Mouse (Mus musculus) lung, postnatal 0 days (tissue): ENCODE data around the gene Ackr4. TPM values are rescaled to one million over a fixed set of nuclear protein-coding genes. Genes with fewer than 3 reads are reported as not detected.

Experiments
- ATAC-seq: fragments of 200-750 bp; cut with Nextera tagmentation; 2 replicates; pipeline ENCODE4 v1.8.0; 2017; ENCODE audit warnings: moderate library complexity
- DNase-seq: peaks from one replicate; pipeline ENCODE4 v3.0.0-alpha.2; 2016; ENCODE audit warnings: low spot score
- H3K27ac ChIP-seq: fragments of 300-500 bp; sonication (generic); 2 replicates; pipeline ENCODE4 v1.5.1; 2014; ENCODE audit warnings: antibody characterized with exemption, mild to moderate bottlenecking, low read length, mixed read lengths
- H3K27me3 ChIP-seq: fragments of 300-500 bp; sonication (generic); replicated peaks from 2 replicates; pipeline ENCODE4 v1.6.1; 2014; ENCODE audit warnings: low read length, mixed read lengths; ENCODE audit not compliant: insufficient read depth
- H3K36me3 ChIP-seq: fragments of 300-500 bp; sonication (generic); 2 replicates; pipeline ENCODE4 v1.6.1; 2014; ENCODE audit warnings: low read length, mixed read lengths; ENCODE audit not compliant: insufficient read depth
- H3K4me1 ChIP-seq: fragments of 300-500 bp; sonication (generic); 2 replicates; pipeline ENCODE4 v1.6.1; 2014; ENCODE audit warnings: antibody characterized with exemption, low read depth, low read length, mixed read lengths; ENCODE audit not compliant: insufficient read depth
- H3K4me2 ChIP-seq: fragments of 300-500 bp; sonication (generic); replicated peaks from 2 replicates; pipeline ENCODE4 v1.6.1; 2014; ENCODE audit warnings: low read depth, mild to moderate bottlenecking, low read length, moderate library complexity, mixed read lengths
- H3K4me3 ChIP-seq: fragments of 300-500 bp; sonication (generic); 2 replicates; pipeline ENCODE4 v1.5.1; 2014; ENCODE audit warnings: low read depth, low read length
- H3K9ac ChIP-seq: fragments of 300-500 bp; sonication (generic); replicated peaks from 2 replicates; pipeline ENCODE4 v1.6.1; 2014; ENCODE audit warnings: low read depth, mild to moderate bottlenecking
- H3K9me3 ChIP-seq: fragments of 300-500 bp; sonication (generic); 2 replicates; pipeline ENCODE4 v1.6.1; 2016; ENCODE audit warnings: low read length, mixed read lengths
- CTCF ChIP-seq: IDR thresholded peaks from 2 replicates; pipeline ENCODE4 v1.5.1; 2016; ENCODE audit warnings: antibody characterized with exemption, mild to moderate bottlenecking
- EP300 ChIP-seq: IDR thresholded peaks from 2 replicates; pipeline ENCODE4 v1.6.1; 2016; ENCODE audit warnings: antibody characterized with exemption, mild to moderate bottlenecking, control low read depth
- WGBS: fragments of 180-500 bp; shearing (Covaris S2); extraction: QIAGEN DNeasy Blood & Tissue Kit; methylation state at CpG from one replicate; pipeline ENCODE4 v1.1.7; 2014; 5-methylcytosine and 5-hydroxymethylcytosine counted together
- polyA plus RNA-seq: library from polyadenylated mRNA; unstranded; fragments of >200 nt; fragmentation: Nextera tagmentation; extraction: Ambion mirVana; gene quantifications from 2 replicates; pipeline ENCODE4 v1.2.1, GENCODE M21; 2015

Gene Ackr4
- polyA plus RNA-seq, 1 experiment from 2014 or later: 1.9 TPM

DNA sequence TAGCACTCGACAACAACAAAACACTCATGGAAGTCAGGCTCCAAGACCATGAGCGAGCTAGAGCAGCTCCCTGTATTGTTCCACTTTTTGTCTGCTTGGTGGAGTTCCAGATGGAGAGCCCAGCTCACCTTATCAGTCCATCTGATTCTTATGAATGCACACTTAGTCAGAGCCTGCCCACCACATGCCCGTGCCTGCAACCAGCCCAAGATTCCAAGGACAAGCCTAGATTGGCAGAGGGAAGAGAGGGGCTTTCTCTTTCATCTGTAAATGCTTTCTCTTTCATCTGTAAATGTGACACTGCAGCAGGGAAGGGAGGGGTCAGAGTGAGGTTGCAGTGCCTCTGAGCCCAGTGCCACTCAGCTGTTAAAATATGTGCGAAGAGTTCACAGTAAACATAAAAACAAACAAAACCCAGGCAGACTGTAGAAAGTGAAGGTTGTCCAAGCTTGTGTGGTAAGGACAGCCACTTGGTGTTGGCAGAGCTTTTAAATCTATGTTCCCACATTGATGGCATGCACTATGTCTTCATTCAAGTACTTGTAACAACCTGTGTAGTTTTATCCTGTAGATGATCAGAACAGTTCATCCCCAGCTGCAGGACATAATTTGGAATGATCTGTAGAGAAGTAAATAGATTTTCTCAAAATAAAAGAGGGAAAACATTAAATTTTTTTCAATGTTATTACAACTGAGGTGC is 40.9 kb downstream of the Ackr4 start:
- H3K4me2 ChIP-seq: no peak overlapping the region
- TF ChIP-seq EP300: no peak
- TF ChIP-seq CTCF: no peak
- ATAC-seq: no peak

DNA sequence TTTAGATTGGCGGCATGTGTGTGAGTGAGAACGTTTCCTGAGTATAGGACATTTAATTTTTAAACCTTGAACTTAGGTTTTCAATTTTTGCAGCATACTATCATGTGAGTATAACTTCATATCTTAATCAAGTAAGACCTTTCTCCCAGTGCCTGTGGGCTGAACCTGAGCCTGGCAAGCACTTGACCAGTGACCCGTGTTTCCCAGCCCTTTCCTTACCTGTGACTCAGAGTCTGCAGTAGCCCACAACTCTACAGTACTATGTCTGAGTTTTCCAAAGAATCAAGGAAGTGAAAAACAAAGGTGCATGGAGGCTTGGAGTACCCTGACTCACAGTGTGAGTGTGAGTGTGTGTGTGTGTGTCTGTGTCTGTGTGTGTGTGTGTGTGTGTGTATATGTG is 46.7 kb downstream of the Ackr4 start:
- TF ChIP-seq EP300 (no peak), CTCF (no peak)
- ATAC-seq (no peak), DNase-seq (no peak)
- H3K27me3 ChIP-seq: no peaks in the 10 kb centered on the region
- H3K4me3 ChIP-seq: no peak overlapping the region
- no peaks in the 10 kb centered on the region for H3K9me3 ChIP-seq
- no peak overlapping the region for H3K9ac ChIP-seq
- no peak overlapping the region for H3K4me2 ChIP-seq
- peaks cover 8% of the 10 kb centered on the region for H3K36me3 ChIP-seq
- 65% methylated on average over 3 of the region's 3 CpGs for WGBS
- H3K4me1 ChIP-seq: no peaks in the 10 kb centered on the region
- H3K27ac ChIP-seq: no peak overlapping the region

More for the DNA sequence above, 40.9 kb downstream of the Ackr4 start:
- Histone ChIP-seq H3K9ac (no peak overlapping the region), H3K27me3 (no peaks in the 10 kb centered on the region), H3K36me3 (peaks cover 8% of the 10 kb centered on the region), H3K4me1 (no peaks in the 10 kb centered on the region), H3K9me3 (no peaks in the 10 kb centered on the region), H3K4me3 (no peak overlapping the region), H3K27ac (no peak overlapping the region)
- no peak for DNase-seq
- WGBS: 51% methylated on average over 4 of the region's 4 CpGs

DNA sequence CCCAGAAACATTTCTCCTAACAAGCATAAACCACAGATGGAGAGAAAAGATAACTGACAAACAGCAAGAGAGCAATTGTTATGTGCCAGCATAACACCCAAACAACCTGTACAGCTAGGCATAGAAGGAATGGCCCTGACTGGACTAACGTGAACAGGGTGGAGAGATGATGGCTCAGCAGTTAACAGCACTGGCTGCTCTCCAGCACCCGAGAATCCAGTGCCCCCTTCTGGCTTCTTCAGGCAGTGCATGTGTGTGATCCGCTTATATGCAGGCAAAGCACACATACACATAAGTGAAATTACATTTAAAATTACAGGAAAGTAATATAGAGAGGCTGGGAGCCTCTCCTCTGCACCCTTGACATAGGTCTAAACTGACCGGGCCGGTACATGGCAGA is 47.4 kb downstream of the Ackr4 start:
- Histone ChIP-seq H3K27ac (no peak overlapping the region), H3K27me3 (no peaks in the 10 kb centered on the region), H3K4me2 (no peak overlapping the region), H3K9ac (no peak overlapping the region), H3K36me3 (peaks cover 4% of the 10 kb centered on the region), H3K4me1 (no peaks in the 10 kb centered on the region), H3K9me3 (no peaks in the 10 kb centered on the region), H3K4me3 (no peak overlapping the region)
- TF ChIP-seq CTCF (peak; percentile 70), EP300 (no peak)
- DNase-seq: peak; percentile 28
- WGBS: 49% methylated on average over 5 of the region's 5 CpGs
- ATAC-seq: no peak

- H3K4me1 ChIP-seq: no peaks in the 10 kb centered on the region
- ATAC-seq (no peak), DNase-seq (no peak)
- no peaks in the 10 kb centered on the region for H3K27me3 ChIP-seq
- no peak overlapping the region for H3K4me3 ChIP-seq
- H3K9me3 ChIP-seq: no peaks in the 10 kb centered on the region
- 100% methylated on average over 1 of the region's 1 CpGs for WGBS
- H3K9ac ChIP-seq: no peak overlapping the region
- H3K36me3 ChIP-seq: peaks cover 4% of the 10 kb centered on the region; the same call in 1 of the 2 replicates
- no peak overlapping the region for H3K27ac ChIP-seq
- TF ChIP-seq CTCF: no peak
- TF ChIP-seq EP300: no peak
- H3K4me2 ChIP-seq: no peak overlapping the region
Measured at GRCm38 (mm10) chr9:104078780-104079179, 48.0 kb downstream of the Ackr4 start.

GRCm38 (mm10) chr9:104075808-104076207 is 50.9 kb downstream of the Ackr4 start:
- H3K27me3 ChIP-seq: no peaks in the 10 kb centered on the region
- no peaks in the 10 kb centered on the region for H3K9me3 ChIP-seq
- 61% methylated on average over 2 of the region's 2 CpGs for WGBS
- no peak overlapping the region for H3K4me3 ChIP-seq
- H3K4me2 ChIP-seq: no peak overlapping the region
- H3K9ac ChIP-seq: no peak overlapping the region
- no peaks in the 10 kb centered on the region for H3K36me3 ChIP-seq
- no peak overlapping the region for H3K27ac ChIP-seq
- TF ChIP-seq CTCF (peak; percentile 68), EP300 (no peak)
- ATAC-seq: no peak
- peak; percentile 28 for DNase-seq
- H3K4me1 ChIP-seq: no peaks in the 10 kb centered on the region

GRCm38 (mm10) chr9:104070863-104071604 is 55.7 kb downstream of the Ackr4 start:
- no peak overlapping the region for H3K4me2 ChIP-seq
- no peak overlapping the region for H3K9ac ChIP-seq
- ATAC-seq (no peak), DNase-seq (no peak)
- no peaks in the 10 kb centered on the region for H3K9me3 ChIP-seq
- no peaks in the 10 kb centered on the region for H3K4me1 ChIP-seq
- no peak for TF ChIP-seq EP300
- TF ChIP-seq CTCF: no peak
- H3K27me3 ChIP-seq: no peaks in the 10 kb centered on the region
- 61% methylated on average over 8 of the region's 8 CpGs for WGBS
- H3K36me3 ChIP-seq: no peaks in the 10 kb centered on the region
- no peak overlapping the region for H3K27ac ChIP-seq
- H3K4me3 ChIP-seq: no peak overlapping the region
